Mouse (Mus musculus) 3T3-L1 (cell line): ENCODE measurements around the gene Rps6ka2.
"Not testable (repeated sequence)": the region's sequence is repeated elsewhere in the genome, so short reads cannot be mapped to it uniquely, and the experiment has no call there.

Source experiments
- DNase-seq: peaks from one replicate; pipeline ENCODE4 v3.0.0-alpha.2; 2015; ENCODE audit warnings: low read depth, low spot score

Gene Rps6ka2

GRCm38 (mm10) chr17:7169627-7170303 is at the start of gene Rps6ka2:
TSS of gene Rps6ka2 (plus strand) at chr17:7170115.
- DNase-seq = peak; percentile 100

DNA sequence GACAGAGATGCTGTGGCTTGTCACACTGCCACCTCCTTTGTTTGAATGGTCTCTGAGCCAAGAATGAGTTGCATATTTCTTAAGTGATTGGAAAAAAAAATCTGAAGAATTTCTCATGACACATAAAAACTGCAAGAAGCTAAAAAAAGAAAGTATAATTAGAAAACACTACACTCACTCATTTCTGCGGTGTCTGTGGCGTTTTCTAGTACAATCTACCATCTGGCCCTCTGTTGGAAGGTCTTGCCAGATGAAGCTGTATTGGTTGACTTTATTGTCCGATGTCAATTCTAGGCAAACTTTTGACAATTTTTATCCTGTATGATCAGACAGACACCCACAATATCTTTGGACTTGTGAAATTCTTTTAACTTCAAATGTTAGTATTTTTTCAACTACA is 49.1 kb upstream of the Rps6ka2 start:
- DNase-seq = not testable (repeated sequence)

GRCm38 (mm10) chr17:7122554-7122953 is 47.4 kb upstream of the Rps6ka2 start:
- not testable (repeated sequence) for DNase-seq

GRCm38 (mm10) chr17:7126475-7126874 is 43.4 kb upstream of the Rps6ka2 start:
- DNase-seq = not testable (repeated sequence)

DNA sequence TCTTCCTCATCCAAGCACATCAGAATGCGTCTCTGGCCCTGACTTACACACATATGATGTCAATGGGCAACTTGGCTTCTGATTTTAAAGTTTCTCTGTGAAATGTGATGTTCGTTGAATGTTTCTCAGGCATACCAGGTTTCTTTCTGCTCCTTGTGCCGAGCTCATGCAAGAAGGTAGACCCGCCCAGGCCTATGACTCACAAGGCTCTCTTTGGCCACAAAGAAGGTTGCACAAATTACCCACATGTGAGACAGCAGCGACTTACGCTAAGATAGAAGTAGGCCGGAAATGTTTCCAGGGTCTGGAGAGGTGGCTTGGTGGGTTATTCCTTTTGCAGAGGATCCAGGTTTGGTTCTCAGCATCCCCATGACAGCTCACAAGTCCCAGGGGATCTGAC is 35.9 kb upstream of the Rps6ka2 start:
- not testable (repeated sequence) for DNase-seq

DNA sequence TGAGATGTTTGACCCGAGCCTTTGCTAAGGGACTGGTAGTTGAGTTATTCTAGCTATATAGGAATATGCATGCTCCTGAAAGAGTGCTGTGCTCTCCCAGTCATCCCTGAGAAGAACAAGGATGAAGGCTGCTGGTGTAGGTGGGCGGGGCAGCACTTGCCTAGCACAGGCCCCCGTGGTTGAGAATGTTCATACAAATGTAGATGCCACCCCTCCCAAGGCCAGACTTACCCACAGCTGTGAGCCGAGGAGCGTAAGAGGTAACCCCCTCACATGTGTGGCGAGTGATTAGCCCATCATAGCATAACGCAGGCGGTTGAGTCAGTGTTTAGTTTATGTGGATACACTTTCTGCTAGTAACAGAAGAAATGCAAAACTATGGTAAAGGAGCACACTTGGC is 34.6 kb upstream of the Rps6ka2 start:
- not testable (repeated sequence) for DNase-seq

GRCm38 (mm10) chr17:7138186-7138925 is 31.6 kb upstream of the Rps6ka2 start:
- no peak for DNase-seq

DNA sequence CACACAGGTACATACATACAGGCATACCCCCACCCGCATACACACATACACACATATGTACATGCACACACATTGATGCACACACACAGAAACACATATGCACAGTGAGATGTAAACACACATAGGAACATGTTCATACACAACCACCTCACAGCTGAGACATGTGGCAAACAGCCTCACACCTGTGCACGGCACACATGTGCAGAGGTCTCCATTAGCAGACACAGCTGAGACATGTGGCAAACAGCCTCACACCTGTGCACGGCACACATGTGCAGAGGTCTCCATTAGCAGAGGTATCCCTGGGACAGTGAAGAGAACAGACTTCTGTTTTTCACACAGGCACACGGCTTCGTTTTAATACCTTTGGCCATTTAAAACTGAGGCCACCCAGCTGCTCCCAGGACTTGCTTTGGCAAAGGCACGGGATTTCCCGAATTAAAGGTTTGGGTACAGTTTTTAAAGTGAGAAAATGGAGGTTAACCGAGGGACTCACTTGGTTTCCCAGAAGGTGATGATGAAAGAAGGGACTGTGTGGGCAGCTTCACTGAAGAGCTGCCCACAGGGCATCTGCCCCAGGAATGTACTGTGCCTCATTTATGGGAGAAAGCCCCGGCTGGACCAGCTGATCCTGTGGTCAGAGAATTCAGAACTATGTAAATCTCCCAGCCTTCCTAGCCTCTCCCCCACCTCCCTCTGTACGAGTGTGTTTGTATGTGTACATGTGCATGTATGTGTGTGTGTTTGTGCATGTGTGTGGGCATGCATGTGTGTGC is 29.3 kb upstream of the Rps6ka2 start:
- peak; percentile 40 for DNase-seq

DNA sequence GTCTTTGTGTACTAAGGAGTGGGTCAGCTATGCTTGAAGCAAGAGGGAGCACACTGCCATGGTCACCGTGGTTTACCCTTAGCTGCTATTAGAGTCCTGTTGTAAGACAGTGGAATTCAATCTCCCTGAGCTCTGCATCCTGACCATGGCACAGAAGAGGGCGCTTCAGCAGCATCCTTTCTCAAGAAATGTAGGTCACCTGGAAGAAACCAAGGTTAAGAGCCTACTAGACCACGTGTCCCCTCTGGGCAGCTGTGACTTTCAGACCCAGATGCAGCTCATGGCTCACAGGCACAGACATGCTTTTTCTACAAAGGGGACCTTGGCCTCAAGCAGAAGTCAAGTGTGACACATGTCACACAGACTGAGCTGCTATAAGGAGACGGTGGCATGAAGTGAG is 27.5 kb upstream of the Rps6ka2 start:
- DNase-seq = no peak

DNA sequence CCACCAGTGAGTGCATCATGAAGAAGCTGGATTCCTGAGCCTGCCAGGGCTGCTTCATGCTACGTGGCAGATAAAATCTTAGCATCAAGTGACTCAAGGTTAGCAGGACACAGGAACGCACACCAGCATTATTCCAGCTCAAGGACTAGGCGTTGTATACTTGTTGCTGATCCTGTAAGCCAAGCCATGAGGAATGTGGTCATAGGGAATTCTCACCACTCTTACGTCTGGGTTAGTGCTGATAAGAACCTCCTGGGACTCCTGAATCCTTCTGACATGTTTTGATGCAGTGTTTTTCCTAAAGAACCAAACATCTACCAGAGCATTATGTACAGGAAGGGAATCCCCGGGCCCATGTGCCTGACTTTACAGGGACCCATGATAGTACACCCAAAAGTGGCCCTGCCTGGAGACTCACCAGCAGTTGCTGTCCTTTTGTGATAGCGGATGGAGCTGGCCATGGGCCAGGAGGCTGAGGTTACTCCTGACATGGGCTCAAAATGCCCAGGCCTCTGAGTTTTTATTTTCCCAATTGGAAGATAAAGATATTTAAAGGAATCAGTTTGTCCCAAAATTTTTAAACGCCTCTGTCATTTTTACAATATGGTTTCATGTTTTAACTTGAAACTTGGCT is 25.9 kb upstream of the Rps6ka2 start:
- peak; percentile 51 for DNase-seq

- no peak for DNase-seq
Measured at GRCm38 (mm10) chr17:7145373-7146058, 24.4 kb upstream of the Rps6ka2 start.

GRCm38 (mm10) chr17:7146479-7146878 is 23.4 kb upstream of the Rps6ka2 start:
- DNase-seq = no peak

DNA sequence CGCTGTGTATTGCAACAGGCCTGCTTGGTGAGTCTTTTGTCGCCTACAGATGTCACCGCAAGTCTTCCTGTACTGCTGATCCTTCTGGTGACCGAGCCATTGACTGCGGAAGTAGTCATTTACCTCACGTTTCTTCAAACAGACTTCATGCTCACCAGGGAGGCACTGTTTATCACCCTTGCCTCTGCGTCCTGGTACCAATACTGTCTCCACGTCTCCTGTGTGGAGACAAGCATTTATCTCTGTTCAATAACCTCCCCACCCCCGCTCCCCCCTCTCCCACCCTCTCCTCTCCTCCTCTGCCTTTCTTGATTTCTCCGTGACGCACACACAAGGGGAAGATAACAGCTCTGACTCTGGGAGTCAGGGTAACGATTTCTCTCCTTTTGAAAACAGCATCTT is 22.0 kb upstream of the Rps6ka2 start:
- no peak for DNase-seq

GRCm38 (mm10) chr17:7149328-7150195 is 20.4 kb upstream of the Rps6ka2 start:
- no peak for DNase-seq

- no peak for DNase-seq
Measured at GRCm38 (mm10) chr17:7151446-7152100, 18.3 kb upstream of the Rps6ka2 start.

GRCm38 (mm10) chr17:7152662-7153061 is 17.3 kb upstream of the Rps6ka2 start:
- DNase-seq = no peak

- DNase-seq = peak; percentile 92
Measured at GRCm38 (mm10) chr17:7163955-7164354, 6.0 kb upstream of the Rps6ka2 start.

DNA sequence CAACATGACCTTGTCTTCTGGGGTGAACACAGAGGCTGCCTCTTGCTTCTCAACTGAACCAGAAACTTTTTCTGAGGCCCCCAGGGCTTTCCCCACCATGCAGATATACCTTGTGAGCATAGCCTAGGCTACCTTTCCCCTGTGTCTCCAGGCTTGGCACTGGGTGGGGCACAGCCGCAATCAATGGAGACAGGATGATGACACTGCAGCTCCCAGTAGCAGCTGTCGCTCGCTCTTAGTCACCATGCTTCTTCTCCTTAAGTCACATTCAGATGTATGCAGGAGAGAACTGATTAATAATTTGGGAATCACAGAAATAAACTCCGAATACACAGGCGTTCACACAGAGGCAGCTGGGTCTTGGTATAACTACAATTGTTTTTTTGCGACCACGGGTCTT is 4.4 kb upstream of the Rps6ka2 start:
- no peak for DNase-seq

- DNase-seq = no peak
Measured at GRCm38 (mm10) chr17:7168961-7169626, 821 bp upstream of the Rps6ka2 start.
